Mouse (Mus musculus) E14TG2a.4 (cell line): Measurements from ENCODE around the gene Kif5c.

Source experiments
- CTCF ChIP-seq: conservative IDR thresholded peaks from 2 replicates; pipeline ENCODE4 v1.5.1; 2014; ENCODE audit warnings: low read length
- NANOG ChIP-seq: IDR thresholded peaks from 2 replicates; pipeline ENCODE4 v1.6.1; 2014; ENCODE audit warnings: borderline replicate concordance, low read length, mixed read lengths
- POU5F1 ChIP-seq: IDR thresholded peaks from 2 replicates; pipeline ENCODE4 v1.6.1; 2014; ENCODE audit warnings: low read length, borderline replicate concordance

- TF ChIP-seq CTCF (no peak), NANOG (no peak), POU5F1 (no peak)
Observed at GRCm38 (mm10) chr2:49717437-49718116, 98.5 kb downstream of the Kif5c start.
